Mouse (Mus musculus) stomach, postnatal 0 days (tissue): ENCODE results near the gene Gm17359.

ENCODE experiments used
- CTCF ChIP-seq: IDR thresholded peaks from 2 replicates; pipeline ENCODE4 v1.5.1; 2016; ENCODE audit warnings: antibody characterized with exemption, low read depth, mild to moderate bottlenecking, moderate library complexity
- EP300 ChIP-seq: optimal IDR thresholded peaks from 2 replicates; pipeline ENCODE3; 2016; ENCODE audit warnings: antibody characterized with exemption

- TF ChIP-seq CTCF (no peak), EP300 (no peak)
These were observed 108.6 kb downstream of the Gm17359 start for GRCm38 (mm10) chr3:79445041-79445440.
